Mouse (Mus musculus): ENCODE measurements around the gene Acy3. TPM values are rescaled to one million over a fixed set of nuclear protein-coding genes. Genes with fewer than 3 reads are reported as not detected.

Acy3 gene
- polyA plus RNA-seq, 1 experiment from 2014 or later, result 3.4 TPM

DNA sequence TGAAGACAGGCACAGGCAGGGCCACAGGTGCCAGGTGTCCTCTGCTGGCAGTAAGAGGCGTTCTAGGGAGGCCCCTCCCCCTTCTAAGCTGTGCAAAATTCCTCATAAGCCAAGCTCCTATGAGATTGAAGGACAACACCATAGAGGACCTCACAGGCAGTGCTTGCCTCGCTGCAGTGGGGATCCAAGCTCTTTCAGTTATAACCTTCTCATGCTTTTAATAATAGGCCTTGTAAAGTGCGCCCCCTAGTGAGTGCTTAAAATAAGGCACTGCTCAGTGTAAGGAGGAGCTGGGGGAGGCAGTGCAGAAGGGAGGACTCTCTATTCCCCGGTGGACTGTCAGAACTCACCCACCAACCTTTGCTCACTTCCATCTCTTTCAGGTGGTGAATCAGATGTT is 6.1 kb upstream of the Acy3 start:
- Histone ChIP-seq H3K4me2 (replicated peaks) (no peak overlapping the region), H3K9me3 (no peaks in the 10 kb centered on the region), H3K9ac (no peak overlapping the region), H3K4me1 (peaks cover 11% of the 10 kb centered on the region), H3K27ac (no peak overlapping the region), H3K27me3 (no peaks in the 10 kb centered on the region), H3K4me3 (no peak overlapping the region), H3K36me3 (no peaks in the 10 kb centered on the region)
- ATAC-seq (ENCODE audit: insufficient number of reproducible peaks, insufficient read depth, low FRiP score, low TSS enrichment), result no peak
- 13% methylated on average over 4 of the region's 4 CpGs for WGBS

DNA sequence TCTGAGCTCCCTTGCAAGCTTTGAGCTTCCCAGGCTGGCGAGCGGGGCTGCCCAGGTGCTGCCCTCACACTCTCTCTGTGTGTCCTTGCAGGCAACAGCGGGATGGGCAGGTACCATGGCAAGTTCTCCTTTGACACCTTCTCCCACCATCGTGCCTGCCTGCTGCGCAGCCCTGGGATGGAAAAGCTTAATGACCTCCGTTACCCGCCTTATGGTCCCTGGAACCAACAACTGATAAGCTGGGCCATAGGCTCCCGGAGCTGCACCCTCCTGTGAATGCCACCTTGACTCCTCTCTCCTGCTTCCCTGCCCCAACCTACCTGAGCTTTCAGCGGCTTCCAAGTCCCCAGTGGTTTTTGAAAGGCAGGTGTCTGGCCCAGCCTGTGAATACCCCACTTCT is 5.5 kb upstream of the Acy3 start:
- H3K9ac ChIP-seq, result no peak overlapping the region
- no peak overlapping the region for H3K27ac ChIP-seq
- no peak for ATAC-seq (ENCODE audit: insufficient number of reproducible peaks, insufficient read depth, low FRiP score, low TSS enrichment)
- no peaks in the 10 kb centered on the region for H3K36me3 ChIP-seq
- no peak overlapping the region for H3K4me3 ChIP-seq
- H3K4me2 ChIP-seq (replicated peaks), result no peak overlapping the region
- no peaks in the 10 kb centered on the region for H3K27me3 ChIP-seq
- H3K9me3 ChIP-seq, result no peaks in the 10 kb centered on the region
- 80% methylated on average over 9 of the region's 9 CpGs for WGBS
- H3K4me1 ChIP-seq, result peaks cover 11% of the 10 kb centered on the region

DNA sequence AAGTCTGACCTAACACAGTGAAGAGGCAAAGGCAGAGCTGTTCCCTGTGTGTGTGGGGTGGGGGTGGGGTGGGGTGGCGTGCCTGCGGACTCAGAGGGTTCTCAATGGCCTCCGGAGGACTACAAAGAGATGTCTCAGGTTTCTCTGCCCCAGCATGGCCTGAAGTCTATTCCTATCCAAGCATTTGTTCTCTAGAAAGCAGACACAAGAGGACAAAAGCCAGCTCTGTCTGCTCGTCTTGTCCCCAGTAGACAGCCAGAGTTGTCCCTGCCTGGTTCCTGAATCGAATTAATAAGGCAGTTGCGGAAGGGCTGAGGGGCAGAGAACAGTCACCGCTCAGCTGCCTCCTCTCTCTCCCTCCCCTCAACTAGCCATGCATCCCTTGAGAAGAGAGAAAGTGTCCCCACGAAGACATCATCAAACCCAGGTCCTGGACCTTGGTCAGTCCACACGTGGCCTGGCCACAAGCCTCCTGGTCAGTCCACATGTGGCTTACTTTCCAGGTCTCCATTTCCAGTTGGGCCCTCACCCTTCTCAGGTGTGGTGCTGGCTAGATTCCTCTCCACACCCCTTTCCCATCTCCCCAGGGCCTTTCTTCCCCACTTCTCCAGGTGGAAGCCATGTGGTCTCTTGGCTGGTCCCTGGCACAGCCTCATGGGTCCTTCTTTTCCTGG is 2.7 kb upstream of the Acy3 start:
- WGBS, result 26% methylated on average over 9 of the region's 9 CpGs
- no peaks in the 10 kb centered on the region for H3K27me3 ChIP-seq
- peak overlapping the region; percentile 52; the same call in 1 of the 2 replicates for H3K27ac ChIP-seq
- H3K4me2 ChIP-seq (replicated peaks), result no peak overlapping the region
- no peaks in the 10 kb centered on the region for H3K36me3 ChIP-seq
- H3K4me1 ChIP-seq, result peaks cover 21% of the 10 kb centered on the region
- ATAC-seq (ENCODE audit: insufficient number of reproducible peaks, insufficient read depth, low FRiP score, low TSS enrichment), result no peak
- H3K9me3 ChIP-seq, result no peaks in the 10 kb centered on the region
- no peak overlapping the region for H3K4me3 ChIP-seq
- H3K9ac ChIP-seq, result no peak overlapping the region

DNA sequence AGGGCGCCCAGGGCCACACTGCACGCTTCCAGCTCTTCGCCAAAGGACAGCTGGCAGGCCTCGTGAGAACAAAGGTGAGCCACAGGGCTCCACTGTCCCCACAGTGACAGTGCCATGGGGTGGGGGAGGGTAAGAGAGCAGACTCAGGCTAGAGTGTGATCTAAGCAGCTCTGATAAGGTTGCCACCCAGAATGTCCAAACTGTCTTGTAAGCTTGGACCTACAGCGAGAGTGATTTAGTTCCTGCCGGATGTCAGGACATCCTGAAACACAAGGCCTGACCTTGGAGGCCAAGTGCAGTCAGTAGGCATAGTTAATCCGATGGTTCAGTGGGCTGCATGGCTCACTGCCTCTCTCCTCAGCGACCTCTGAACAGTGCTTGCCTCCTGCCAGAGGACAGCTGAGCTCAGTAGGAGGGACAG is 1.1 kb upstream of the Acy3 start:
- H3K9me3 ChIP-seq, result no peaks in the 10 kb centered on the region
- H3K27ac ChIP-seq, result no peak overlapping the region
- H3K4me1 ChIP-seq, result peaks cover 21% of the 10 kb centered on the region
- 31% methylated on average over 8 of the region's 8 CpGs for WGBS
- no peak overlapping the region for H3K9ac ChIP-seq
- H3K27me3 ChIP-seq, result no peaks in the 10 kb centered on the region
- H3K4me3 ChIP-seq, result no peak overlapping the region
- no peaks in the 10 kb centered on the region for H3K36me3 ChIP-seq
- 0 out of 2 replicates have a peak, but pooled peaks have one; percentile 25 for ATAC-seq (ENCODE audit: insufficient number of reproducible peaks, insufficient read depth, low FRiP score, low TSS enrichment)
- H3K4me2 ChIP-seq (replicated peaks), result no peak overlapping the region

DNA sequence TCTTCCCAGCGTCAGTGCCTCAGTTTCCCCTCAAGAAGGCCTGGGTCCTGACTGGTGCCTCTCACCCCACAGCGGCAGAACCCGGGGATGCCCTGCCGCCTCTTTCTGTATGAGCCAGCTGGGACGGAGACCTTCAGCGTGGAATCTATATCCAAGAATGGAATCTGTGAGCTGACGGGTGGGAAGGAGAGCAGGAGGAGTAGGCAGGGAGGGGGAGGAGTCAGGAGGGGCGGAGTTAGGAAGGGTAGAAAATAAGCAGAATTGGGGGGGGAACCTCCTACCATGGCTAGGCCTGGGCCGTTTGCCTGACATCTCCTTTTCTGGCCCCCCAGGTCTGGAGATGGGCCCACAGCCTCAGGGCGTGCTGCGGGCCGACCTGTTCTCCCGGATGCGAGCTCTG is 1.7 kb downstream of the Acy3 start:
- Histone ChIP-seq H3K9me3 (no peaks in the 10 kb centered on the region), H3K4me2 (replicated peaks) (no peak overlapping the region), H3K9ac (no peak overlapping the region), H3K4me1 (peaks cover 20% of the 10 kb centered on the region), H3K27me3 (no peaks in the 10 kb centered on the region), H3K36me3 (no peaks in the 10 kb centered on the region), H3K27ac (no peak overlapping the region), H3K4me3 (no peak overlapping the region)
- no peak for ATAC-seq (ENCODE audit: insufficient number of reproducible peaks, insufficient read depth, low FRiP score, low TSS enrichment)
- whole genome bisulfite sequencing, result 86% methylated on average over 14 of the region's 14 CpGs

DNA sequence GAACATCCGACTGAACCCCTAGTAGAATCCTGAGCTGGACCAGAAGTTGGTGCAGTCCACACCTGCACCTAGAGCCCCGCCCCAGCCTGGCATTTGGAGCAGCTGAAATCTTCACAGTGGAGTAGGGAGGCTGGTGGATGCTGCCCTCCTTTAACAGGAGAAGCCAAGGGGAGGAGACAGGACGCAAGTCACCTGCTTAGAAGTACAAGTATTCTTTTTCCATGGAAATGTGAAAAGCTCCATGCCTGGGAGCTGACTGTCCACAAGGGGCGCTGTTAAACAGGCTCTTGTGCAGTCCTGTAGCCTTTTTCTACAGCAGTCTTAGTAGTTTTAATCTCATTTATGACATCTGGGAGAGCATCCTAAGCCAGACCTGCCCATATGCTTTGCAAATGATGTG is 2.4 kb downstream of the Acy3 start:
- Histone ChIP-seq H3K27me3 (no peaks in the 10 kb centered on the region), H3K4me2 (replicated peaks) (no peak overlapping the region), H3K9ac (no peak overlapping the region), H3K9me3 (no peaks in the 10 kb centered on the region), H3K36me3 (no peaks in the 10 kb centered on the region), H3K27ac (no peak overlapping the region), H3K4me3 (no peak overlapping the region), H3K4me1 (peaks cover 14% of the 10 kb centered on the region)
- 85% methylated on average over 4 of the region's 4 CpGs for WGBS
- no peak for ATAC-seq (ENCODE audit: insufficient number of reproducible peaks, insufficient read depth, low FRiP score, low TSS enrichment)

DNA sequence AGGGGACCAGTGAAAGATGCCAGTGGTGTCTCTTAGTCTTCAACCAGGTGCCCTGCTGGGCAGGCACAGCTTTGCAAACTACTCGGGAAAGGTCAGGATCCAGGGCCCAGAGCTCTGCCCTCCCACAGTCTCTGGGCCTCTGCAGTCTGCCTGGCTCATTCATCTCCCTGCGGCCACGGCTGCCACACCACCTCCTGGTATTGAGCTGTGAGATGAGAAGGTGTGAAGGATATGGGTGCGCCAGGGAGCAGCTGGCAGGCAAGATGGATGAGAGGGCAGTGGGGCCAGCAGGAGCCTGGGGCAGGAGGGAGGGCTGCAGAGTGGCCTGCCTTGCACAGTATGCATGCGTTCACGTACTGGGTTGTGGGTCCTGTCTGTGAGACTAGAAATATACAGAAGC is 4.4 kb downstream of the Acy3 start:
- Histone ChIP-seq H3K4me3 (no peak overlapping the region), H3K36me3 (no peaks in the 10 kb centered on the region), H3K4me1 (peaks cover 11% of the 10 kb centered on the region), H3K27ac (no peak overlapping the region), H3K9ac (no peak overlapping the region), H3K4me2 (replicated peaks) (no peak overlapping the region), H3K9me3 (no peaks in the 10 kb centered on the region), H3K27me3 (no peaks in the 10 kb centered on the region)
- WGBS, result 62% methylated on average over 6 of the region's 6 CpGs
- ATAC-seq (ENCODE audit: insufficient number of reproducible peaks, insufficient read depth, low FRiP score, low TSS enrichment), result no peak

DNA sequence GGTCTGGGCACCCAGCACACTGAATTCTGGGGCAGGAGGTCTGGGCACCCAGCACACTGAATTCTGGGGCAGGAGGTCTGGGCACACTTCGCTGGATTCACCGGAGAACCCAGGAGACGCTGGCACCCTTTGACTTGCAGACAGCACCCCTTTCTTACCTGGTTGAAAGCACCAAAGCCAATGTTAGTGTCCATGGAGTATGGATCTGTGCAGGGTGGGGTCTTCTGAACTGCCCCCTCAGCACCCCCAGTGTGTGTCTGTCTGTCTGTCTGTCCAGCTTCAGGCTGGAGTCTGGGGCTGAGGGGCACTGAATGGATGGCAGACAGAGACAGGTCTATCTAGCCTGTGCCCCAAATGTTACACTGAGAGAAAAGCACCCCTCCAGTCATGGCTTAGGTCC is 5.2 kb downstream of the Acy3 start:
- no peak overlapping the region for H3K27ac ChIP-seq
- H3K9me3 ChIP-seq, result no peaks in the 10 kb centered on the region
- H3K4me3 ChIP-seq, result no peak overlapping the region
- no peaks in the 10 kb centered on the region for H3K27me3 ChIP-seq
- no peak overlapping the region for H3K9ac ChIP-seq
- peaks cover 4% of the 10 kb centered on the region for H3K4me1 ChIP-seq
- no peak for ATAC-seq (ENCODE audit: insufficient number of reproducible peaks, insufficient read depth, low FRiP score, low TSS enrichment)
- H3K4me2 ChIP-seq (replicated peaks), result no peak overlapping the region
- no peaks in the 10 kb centered on the region for H3K36me3 ChIP-seq
- 94% methylated on average over 3 of the region's 3 CpGs for WGBS

DNA sequence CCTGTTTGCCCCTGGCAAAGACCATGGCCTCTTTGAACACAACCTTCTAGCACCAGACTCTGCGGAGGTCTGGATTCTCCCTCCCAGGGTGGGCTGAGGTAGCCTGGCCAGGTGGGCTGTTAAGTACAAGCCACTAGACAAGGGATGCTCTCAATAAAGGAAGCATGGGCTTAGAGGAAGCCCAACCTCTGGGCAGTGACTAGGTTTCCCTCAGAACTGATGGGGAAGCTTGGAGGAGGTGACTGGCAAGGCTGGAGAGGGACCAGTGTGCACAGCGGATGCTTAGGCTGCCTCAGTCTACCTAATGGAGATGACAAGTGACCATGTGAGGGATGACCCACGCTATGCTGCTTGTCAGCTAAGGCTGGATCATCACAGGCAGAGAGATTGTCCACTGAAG is 5.6 kb downstream of the Acy3 start:
- Histone ChIP-seq H3K9ac (no peak overlapping the region), H3K4me1 (peaks cover under 1% of the 10 kb centered on the region; the same call in 1 of the 2 replicates), H3K4me3 (no peak overlapping the region), H3K27ac (no peak overlapping the region), H3K4me2 (replicated peaks) (no peak overlapping the region), H3K36me3 (no peaks in the 10 kb centered on the region), H3K9me3 (no peaks in the 10 kb centered on the region), H3K27me3 (no peaks in the 10 kb centered on the region)
- ATAC-seq (ENCODE audit: insufficient number of reproducible peaks, insufficient read depth, low FRiP score, low TSS enrichment), result no peak
- WGBS, result 77% methylated on average over 3 of the region's 3 CpGs

DNA sequence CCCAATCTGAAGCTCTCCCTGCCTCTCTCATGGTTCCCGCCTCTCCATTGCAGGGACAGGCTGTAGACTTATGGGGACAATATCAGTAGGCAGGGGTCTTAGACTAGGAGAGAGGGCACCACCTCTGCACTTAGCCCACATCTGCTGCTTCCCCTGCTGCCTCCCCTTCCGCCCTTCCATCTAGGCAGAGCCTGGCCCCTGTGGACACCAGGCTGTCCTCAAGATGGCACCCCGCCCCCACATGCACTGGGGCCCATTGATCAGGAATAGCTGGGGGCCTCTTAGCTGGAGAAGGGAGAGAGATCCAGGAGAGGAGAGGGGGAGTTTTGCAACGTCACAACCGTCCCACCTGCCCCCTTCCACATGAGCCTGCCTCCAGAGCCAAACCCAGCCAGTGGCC is 6.0 kb downstream of the Acy3 start, which contains the start of gene Tbx10:
Gene Tbx10, plus strand, starts transcription at position 337 of the 400 bp plus-strand sequence.
- H3K36me3 ChIP-seq, result no peaks in the 10 kb centered on the region
- H3K4me3 ChIP-seq, result no peak within 1 kb of the TSS
- ATAC-seq (ENCODE audit: insufficient number of reproducible peaks, insufficient read depth, low FRiP score, low TSS enrichment), result no peak
- 0 out of 2 replicates have a peak within 1 kb of the TSS, but pooled peaks have one; percentile 2 for H3K9ac ChIP-seq
- H3K27ac ChIP-seq, result no peak within 1 kb of the TSS
- no peak within 1 kb of the TSS for H3K4me2 ChIP-seq (replicated peaks)
- H3K27me3 ChIP-seq, result no peaks in the 10 kb centered on the region
- 62% methylated on average over 5 of the region's 5 CpGs for WGBS
- H3K9me3 ChIP-seq, result no peaks in the 10 kb centered on the region
- H3K4me1 ChIP-seq, result no peaks in the 10 kb centered on the region; the same call in 1 of the 2 replicates

DNA sequence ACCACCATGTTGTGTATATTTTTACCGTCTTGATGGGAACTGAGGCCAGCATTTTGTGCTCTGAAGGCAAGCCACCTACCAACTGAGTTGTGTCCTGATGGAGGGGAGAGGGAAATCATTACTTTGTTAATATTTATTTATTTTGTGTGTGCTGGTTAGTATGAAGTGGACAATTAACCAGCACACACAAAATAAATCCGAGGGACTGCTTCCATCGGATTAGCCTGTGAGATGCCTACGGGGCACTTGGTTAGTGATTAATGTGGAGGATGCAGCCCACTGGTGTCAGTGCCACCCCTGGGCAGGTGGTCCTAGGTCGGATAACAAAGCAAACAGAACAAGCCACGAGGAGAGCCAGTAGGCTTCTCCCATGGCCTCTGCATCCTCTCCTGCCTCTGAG is 8.6 kb downstream of the Acy3 start:
- no peak overlapping the region for H3K27ac ChIP-seq
- H3K4me3 ChIP-seq, result no peak overlapping the region
- H3K27me3 ChIP-seq, result no peaks in the 10 kb centered on the region
- H3K36me3 ChIP-seq, result no peaks in the 10 kb centered on the region
- no peak for ATAC-seq (ENCODE audit: insufficient number of reproducible peaks, insufficient read depth, low FRiP score, low TSS enrichment)
- no peak overlapping the region for H3K4me2 ChIP-seq (replicated peaks)
- H3K9ac ChIP-seq, result no peak overlapping the region
- WGBS, result 60% methylated on average over 6 of the region's 6 CpGs
- peaks cover 3% of the 10 kb centered on the region; the same call in 1 of the 2 replicates for H3K4me1 ChIP-seq
- no peaks in the 10 kb centered on the region for H3K9me3 ChIP-seq

DNA sequence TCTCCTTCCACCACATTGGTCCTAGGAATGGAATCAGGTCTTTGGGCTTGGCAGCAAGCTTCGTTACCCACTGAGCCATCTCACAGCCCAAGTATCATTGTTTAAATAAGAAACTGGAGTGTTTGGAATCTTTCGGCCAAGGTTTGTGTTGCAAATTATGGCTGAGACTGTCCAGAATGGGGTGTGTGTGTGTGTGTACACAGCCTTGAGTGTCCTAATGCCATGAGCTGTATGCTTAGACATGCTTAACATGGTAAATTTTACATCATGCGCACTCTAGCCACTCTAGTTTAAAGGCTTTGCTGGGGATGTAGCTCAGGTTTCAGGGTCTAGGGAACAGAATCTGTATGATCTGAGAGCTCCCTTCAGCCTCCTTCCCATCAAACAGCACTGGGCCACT is 9.1 kb downstream of the Acy3 start:
- no peak for ATAC-seq (ENCODE audit: insufficient number of reproducible peaks, insufficient read depth, low FRiP score, low TSS enrichment)
- no peaks in the 10 kb centered on the region for H3K36me3 ChIP-seq
- no peak overlapping the region for H3K27ac ChIP-seq
- no peaks in the 10 kb centered on the region for H3K27me3 ChIP-seq
- H3K4me2 ChIP-seq (replicated peaks), result no peak overlapping the region
- no peaks in the 10 kb centered on the region for H3K9me3 ChIP-seq
- H3K4me3 ChIP-seq, result no peak overlapping the region
- peaks cover 3% of the 10 kb centered on the region; the same call in 1 of the 2 replicates for H3K4me1 ChIP-seq
- no peak overlapping the region for H3K9ac ChIP-seq
- 75% methylated on average over 3 of the region's 3 CpGs for WGBS

All from embryonic facial prominence, embryonic 12.5 days (tissue).